Mouse (Mus musculus) T-cell, adult 66 days (primary cell): ENCODE data around the gene Olfr178. TPM values are rescaled to one million over a fixed set of nuclear protein-coding genes. Genes with fewer than 3 reads are reported as not detected.

Source experiments
- total RNA-seq, 2 experiments: library from RNA; stranded (reverse); gene quantifications; 3 replicates in 1 of 2; 4 replicates in 1 of 2; pipeline ENCODE4 v1.2.4; 2023

Gene Olfr178
- total RNA-seq = not detected

GRCm38 (mm10) chr16:58891963-58892362 lies at the start of gene Olfr178:
Gene Olfr178 (minus strand): TSS chr16:58892063.

DNA sequence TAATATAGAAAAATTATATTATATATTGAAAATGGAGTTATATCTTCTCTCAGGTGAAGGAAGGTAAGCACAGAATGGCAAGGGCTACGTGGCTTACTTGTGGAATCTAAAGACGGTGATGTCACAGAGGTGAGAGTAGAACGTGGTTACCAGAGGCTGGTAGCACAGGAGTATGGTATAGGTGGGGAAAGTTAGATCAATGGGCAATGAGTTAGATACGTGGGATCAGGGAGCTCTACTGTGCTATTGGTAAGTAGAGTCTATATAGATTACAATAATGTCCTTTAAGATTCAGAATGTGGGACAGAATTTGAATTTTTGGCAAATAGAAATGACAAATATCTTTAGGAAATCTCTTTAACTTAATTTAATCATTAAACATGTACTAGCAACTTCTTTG lies 37.4 kb upstream of the Olfr178 start, which contains the start of gene Olfr180:
Gene Olfr180 (minus strand): TSS at position 101 of the 400 bp plus-strand sequence.

DNA sequence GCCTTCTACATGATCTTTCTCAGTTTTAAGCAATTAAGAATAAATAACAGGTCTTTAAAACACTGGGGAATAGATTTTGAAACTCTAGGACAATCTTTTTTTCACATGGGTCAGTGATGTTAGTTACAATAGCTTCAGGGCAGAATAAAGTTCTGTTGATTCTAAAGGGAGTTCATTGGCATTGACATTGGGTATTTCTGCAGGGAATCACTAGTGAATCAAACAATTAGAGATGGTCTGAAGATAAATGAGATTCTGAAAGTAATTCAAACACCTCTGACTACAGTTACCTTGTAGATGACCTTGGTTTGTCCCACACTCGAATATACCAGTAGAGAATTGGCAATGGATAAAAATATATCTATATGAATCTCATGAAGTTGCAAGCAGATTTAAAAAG lies 36.8 kb upstream of the Olfr178 start, which contains the start of gene Olfr181:
Gene Olfr181 (minus strand): TSS at position 101 of the 400 bp plus-strand sequence.

DNA sequence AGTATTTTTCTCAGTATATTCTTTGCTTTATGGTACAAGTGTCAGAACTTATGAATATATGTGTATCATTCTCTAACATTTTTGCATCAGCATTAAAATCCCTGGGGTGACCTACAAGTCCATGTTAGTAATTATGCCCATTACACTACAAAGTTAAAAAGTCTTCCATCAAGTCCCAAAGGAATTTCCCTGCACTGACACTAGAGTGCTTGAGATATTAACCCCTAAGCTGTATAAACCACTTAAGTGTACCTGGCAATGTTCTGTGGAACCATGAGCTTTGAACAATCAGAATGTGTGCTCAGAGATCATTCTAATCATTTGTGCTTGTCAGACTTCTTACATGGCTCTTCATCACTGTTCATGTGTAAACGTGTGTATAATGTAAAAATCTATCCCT lies 17.2 kb downstream of the Olfr178 start, which contains the start of gene Olfr177:
Gene Olfr177 (minus strand): TSS at position 101 of the 400 bp plus-strand sequence.

Other genes starting within 250 kb of the Olfr178 start
- gene Cpox, start 221.8 kb downstream of the Olfr178 start, total RNA-seq = 10 to 100 TPM; 10.8 to 17.5 TPM
- gene Gpr15, start 173.0 kb downstream of the Olfr178 start, total RNA-seq = 1 to 10 TPM in 1 of 2 experiments, under 1 TPM in 1; 0.68 to 1.7 TPM
- gene Cldnd1, start 164.2 kb downstream of the Olfr178 start, total RNA-seq = 10 to 100 TPM; 38.6 to 51.0 TPM
- gene Olfr172, start 128.9 kb downstream of the Olfr178 start, total RNA-seq = not detected
- gene Olfr173, start 91.8 kb downstream of the Olfr178 start, total RNA-seq = not detected
- not detected for gene Olfr175-ps1, start 65.3 kb downstream of the Olfr178 start, total RNA-seq
- not detected for gene Olfr177, start 17.3 kb downstream of the Olfr178 start, total RNA-seq
- gene Olfr181, start 36.7 kb upstream of the Olfr178 start, total RNA-seq = not detected
- not detected for gene Olfr180, start 37.3 kb upstream of the Olfr178 start, total RNA-seq
- not detected for gene Olfr183, start 103.3 kb upstream of the Olfr178 start, total RNA-seq
- gene Olfr186, start 138.2 kb upstream of the Olfr178 start, total RNA-seq = not detected
- gene Olfr187, start 147.7 kb upstream of the Olfr178 start, total RNA-seq = not detected
- gene Olfr190, start 185.9 kb upstream of the Olfr178 start, total RNA-seq = not detected
- gene Olfr191, start 197.8 kb upstream of the Olfr178 start, total RNA-seq = not detected
- not detected for gene Olfr193, start 219.8 kb upstream of the Olfr178 start, total RNA-seq
- gene Olfr194, start 229.0 kb upstream of the Olfr178 start, total RNA-seq = not detected